Mouse (Mus musculus) CH12.LX (cell line): ENCODE data around the gene Pim2. TPM values are rescaled to one million over a fixed set of nuclear protein-coding genes. Genes with fewer than 3 reads are reported as not detected.

Experiments
- DNase-seq: peaks from one replicate; pipeline ENCODE4 v3.0.0-alpha.2; 2013; ENCODE audit errors: extremely low read depth
- H3K27ac ChIP-seq: 2 replicates; pipeline ENCODE4 v1.5.1; 2012; ENCODE audit warnings: low read depth, mild to moderate bottlenecking, control low read depth, moderate library complexity; ENCODE audit not compliant: insufficient read depth
- H3K27me3 ChIP-seq: replicated peaks from 2 replicates; pipeline ENCODE3; 2012; ENCODE audit warnings: inconsistent platforms
- H3K36me3 ChIP-seq, 2 experiments: replicated peaks in 1 of 2; 2 replicates each; pipeline versions ENCODE3 to v1.6.1; 2012; ENCODE audit warnings: inconsistent platforms in 1 of 2, low read length in 1 of 2, mild to moderate bottlenecking in 1 of 2, mixed read lengths in 1 of 2, moderate library complexity in 1 of 2; ENCODE audit not compliant: control insufficient read depth in 1 of 2, insufficient read depth in 1 of 2
- H3K4me1 ChIP-seq, 2 experiments: 2 replicates each; pipeline ENCODE4 v1.6.1; 2012; ENCODE audit warnings: inconsistent platforms in 1 of 2, moderate library complexity in 1 of 2; ENCODE audit not compliant: insufficient read depth in 2 of 2, control insufficient read depth in 1 of 2
- H3K4me2 ChIP-seq: 2 replicates; pipeline ENCODE4 v1.6.1; 2012; ENCODE audit warnings: low read depth, mild to moderate bottlenecking, control low read depth; ENCODE audit not compliant: poor library complexity, insufficient read depth, severe bottlenecking
- H3K4me3 ChIP-seq, 3 experiments: fragments of 150-350 bp in 1 of 3; sonication (generic) in 1 of 3; replicated peaks in 1 of 3; 2 replicates each; pipeline versions ENCODE3 to v1.5.1; 2011 to 2012; ENCODE audit warnings: low read depth in 2 of 3, low read length in 2 of 3, mild to moderate bottlenecking in 2 of 3, moderate library complexity in 2 of 3, control low read depth in 1 of 3, improper control_type of control experiment in 1 of 3, inconsistent platforms in 1 of 3, mixed read lengths in 1 of 3; ENCODE audit not compliant: poor library complexity in 1 of 3
- H3K79me2 ChIP-seq: replicated peaks from 2 replicates; pipeline ENCODE4 v1.6.1; 2012; ENCODE audit warnings: mild to moderate bottlenecking, moderate library complexity; ENCODE audit not compliant: control insufficient read depth, poor library complexity, insufficient read depth, severe bottlenecking; ENCODE audit errors: extremely low read depth
- H3K9ac ChIP-seq: 2 replicates; pipeline ENCODE4 v1.6.1; 2012; ENCODE audit warnings: low read depth, mild to moderate bottlenecking, control low read depth, moderate library complexity; ENCODE audit not compliant: insufficient read depth
- H3K9me3 ChIP-seq: replicated peaks from 2 replicates; pipeline ENCODE3; 2012; ENCODE audit warnings: low read length, inconsistent platforms, mixed read lengths
- BHLHE40 ChIP-seq: IDR thresholded peaks from 2 replicates; pipeline ENCODE4 v1.6.1; 2011; ENCODE audit warnings: mild to moderate bottlenecking, low read depth, low read length, improper control_type of control experiment
- CHD1 ChIP-seq: IDR thresholded peaks from 2 replicates; pipeline ENCODE4 v1.6.1; 2012; ENCODE audit warnings: low read depth, low read length, improper control_type of control experiment, inconsistent platforms
- CHD2 ChIP-seq: IDR thresholded peaks from 2 replicates; pipeline ENCODE4 v1.6.1; 2011; ENCODE audit warnings: low read length, improper control_type of control experiment
- CTCF ChIP-seq, 2 experiments: IDR thresholded peaks in 1 of 2; conservative IDR thresholded peaks in 1 of 2; 2 replicates each; pipeline ENCODE4 v1.5.1; 2011 to 2012; ENCODE audit warnings: low read depth in 2 of 2, low read length in 2 of 2, improper control_type of control experiment in 1 of 2, inconsistent platforms in 1 of 2, mild to moderate bottlenecking in 1 of 2, moderate library complexity in 1 of 2
- E2F4 ChIP-seq: IDR thresholded peaks from 2 replicates; pipeline ENCODE4 v1.6.1; 2011; ENCODE audit warnings: low read depth, low read length, improper control_type of control experiment; ENCODE audit not compliant: insufficient replicate concordance
- ELF1 ChIP-seq: IDR thresholded peaks from 2 replicates; pipeline ENCODE4 v1.6.1; 2014; ENCODE audit warnings: low read depth, mild to moderate bottlenecking, inconsistent platforms, low read length, improper control_type of control experiment
- EP300 ChIP-seq: IDR thresholded peaks from 2 replicates; pipeline ENCODE4 v1.6.1; 2011; ENCODE audit warnings: low read length, improper control_type of control experiment
- ETS1 ChIP-seq: conservative IDR thresholded peaks from 2 replicates; pipeline ENCODE4 v1.6.1; 2012; ENCODE audit warnings: low read depth, mild to moderate bottlenecking, inconsistent platforms, low read length, improper control_type of control experiment, moderate library complexity
- GABPA ChIP-seq: IDR thresholded peaks from 2 replicates; pipeline ENCODE4 v1.6.1; 2012; ENCODE audit warnings: low read depth, low read length, improper control_type of control experiment, inconsistent platforms; ENCODE audit not compliant: insufficient replicate concordance
- HCFC1 ChIP-seq: IDR thresholded peaks from 2 replicates; pipeline ENCODE4 v1.6.1; 2012; ENCODE audit warnings: low read depth, mild to moderate bottlenecking, inconsistent platforms, low read length, improper control_type of control experiment
- IRF4 ChIP-seq: IDR thresholded peaks from 2 replicates; pipeline ENCODE4 v1.6.1; 2014; ENCODE audit warnings: low read depth, mild to moderate bottlenecking, inconsistent platforms, low read length, improper control_type of control experiment
- JUN ChIP-seq: IDR thresholded peaks from 2 replicates; pipeline ENCODE4 v1.6.1; 2011; ENCODE audit warnings: low read depth, mild to moderate bottlenecking, low read length, improper control_type of control experiment, moderate library complexity; ENCODE audit not compliant: insufficient read depth
- JUND ChIP-seq: conservative IDR thresholded peaks from 2 replicates; pipeline ENCODE4 v1.6.1; 2011; ENCODE audit warnings: low read depth, low read length, improper control_type of control experiment
- KAT2A ChIP-seq: IDR thresholded peaks from 2 replicates; pipeline ENCODE4 v1.6.1; 2012; ENCODE audit warnings: low read length, improper control_type of control experiment, inconsistent platforms; ENCODE audit not compliant: insufficient replicate concordance
- MAFK ChIP-seq: IDR thresholded peaks from 2 replicates; pipeline ENCODE4 v1.6.1; 2011; ENCODE audit warnings: low read length, improper control_type of control experiment; ENCODE audit not compliant: insufficient replicate concordance
- MAX ChIP-seq: IDR thresholded peaks from 2 replicates; pipeline ENCODE4 v1.6.1; 2011; ENCODE audit warnings: low read length, improper control_type of control experiment
- MAZ ChIP-seq: IDR thresholded peaks from 2 replicates; pipeline ENCODE4 v1.6.1; 2012; ENCODE audit warnings: low read depth, mild to moderate bottlenecking, inconsistent platforms, low read length, improper control_type of control experiment, moderate library complexity
- MEF2A ChIP-seq: IDR thresholded peaks from 2 replicates; pipeline ENCODE4 v1.6.1; 2014; ENCODE audit warnings: low read depth, mild to moderate bottlenecking, inconsistent platforms, low read length, improper control_type of control experiment, borderline replicate concordance
- MXI1 ChIP-seq: IDR thresholded peaks from 2 replicates; pipeline ENCODE4 v1.6.1; 2011; ENCODE audit warnings: mild to moderate bottlenecking, low read depth, low read length, improper control_type of control experiment
- MYC ChIP-seq: IDR thresholded peaks from 2 replicates; pipeline ENCODE4 v1.6.1; 2011; ENCODE audit warnings: low read depth, mild to moderate bottlenecking, improper control_type of control experiment, low read length
- NELFE ChIP-seq: IDR thresholded peaks from 2 replicates; pipeline ENCODE4 v1.6.1; 2011; ENCODE audit warnings: low read depth, low read length, improper control_type of control experiment
- NRF1 ChIP-seq: IDR thresholded peaks from 2 replicates; pipeline ENCODE4 v1.6.1; 2014; ENCODE audit warnings: low read depth, mild to moderate bottlenecking, inconsistent platforms, low read length, improper control_type of control experiment, moderate library complexity
- PAX5 ChIP-seq: IDR thresholded peaks from 2 replicates; pipeline ENCODE4 v1.6.1; 2012; ENCODE audit warnings: low read length, inconsistent platforms, mixed read lengths
- POLR2A ChIP-seq: IDR thresholded peaks from 2 replicates; pipeline ENCODE4 v1.6.1; 2011; ENCODE audit warnings: low read depth, mild to moderate bottlenecking, improper control_type of control experiment, low read length
- POLR2AphosphoS2 ChIP-seq: IDR thresholded peaks from 2 replicates; pipeline ENCODE4 v1.6.1; 2011; ENCODE audit warnings: low read depth, low read length, improper control_type of control experiment
- RAD21 ChIP-seq: IDR thresholded peaks from 2 replicates; pipeline ENCODE4 v1.6.1; 2011; ENCODE audit warnings: low read depth, mild to moderate bottlenecking, low read length, improper control_type of control experiment, moderate library complexity
- RCOR1 ChIP-seq: conservative IDR thresholded peaks from 2 replicates; pipeline ENCODE4 v1.6.1; 2012; ENCODE audit warnings: low read depth, mild to moderate bottlenecking, inconsistent platforms, low read length, improper control_type of control experiment
- SIN3A ChIP-seq: IDR thresholded peaks from 2 replicates; pipeline ENCODE4 v1.6.1; 2012; ENCODE audit warnings: low read length, improper control_type of control experiment, inconsistent platforms
- SMC3 ChIP-seq: IDR thresholded peaks from 2 replicates; pipeline ENCODE4 v1.6.1; 2011; ENCODE audit warnings: low read depth, low read length, improper control_type of control experiment
- TBP ChIP-seq: conservative IDR thresholded peaks from 2 replicates; pipeline ENCODE4 v1.6.1; 2011; ENCODE audit warnings: low read depth, low read length, improper control_type of control experiment
- TCF12 ChIP-seq: IDR thresholded peaks from 2 replicates; pipeline ENCODE4 v1.6.1; 2014; ENCODE audit warnings: low read depth, mild to moderate bottlenecking, inconsistent platforms, low read length, improper control_type of control experiment
- UBTF ChIP-seq: IDR thresholded peaks from 2 replicates; pipeline ENCODE4 v1.6.1; 2012; ENCODE audit warnings: low read depth, mild to moderate bottlenecking, inconsistent platforms, low read length, improper control_type of control experiment, moderate library complexity
- USF1 ChIP-seq: IDR thresholded peaks from 2 replicates; pipeline ENCODE4 v1.6.1; 2014; ENCODE audit warnings: low read depth, mild to moderate bottlenecking, inconsistent platforms, low read length, improper control_type of control experiment
- USF2 ChIP-seq: conservative IDR thresholded peaks from 2 replicates; pipeline ENCODE4 v1.6.1; 2011; ENCODE audit warnings: low read depth, low read length, improper control_type of control experiment
- ZC3H11A ChIP-seq: IDR thresholded peaks from 2 replicates; pipeline ENCODE4 v1.6.1; 2012; ENCODE audit warnings: low read depth, mild to moderate bottlenecking, inconsistent platforms, low read length, improper control_type of control experiment
- ZKSCAN1 ChIP-seq: IDR thresholded peaks from 2 replicates; pipeline ENCODE4 v1.6.1; 2012; ENCODE audit warnings: low read depth, inconsistent platforms, low read length, improper control_type of control experiment, borderline replicate concordance
- ZMIZ1 ChIP-seq: IDR thresholded peaks from 2 replicates; pipeline ENCODE4 v1.6.1; 2012; ENCODE audit warnings: low read depth, mild to moderate bottlenecking, inconsistent platforms, low read length, improper control_type of control experiment
- ZNF384 ChIP-seq: IDR thresholded peaks from 2 replicates; pipeline ENCODE4 v1.6.1; 2012; ENCODE audit warnings: low read depth, low read length, improper control_type of control experiment, inconsistent platforms
- dilution Hi-C: fragments of 300-500 bp; cut with MboI; formaldehyde crosslinking; loops from 2 replicates; pipeline ENCODE4 v1.14.3; 2020; ENCODE audit warnings: low sequenced_read_pairs; ENCODE audit not compliant: extremely low pct_unique_long_range_greater_than_20kb, extremely low pct_ligation_motif_present
- in situ Hi-C: fragments of 300-500 bp; cut with MboI; formaldehyde crosslinking; loops from 3 replicates; pipeline ENCODE4 v1.14.3; 2019; ENCODE audit warnings: low sequenced_read_pairs, low pct_ligation_motif_present, low pct_unique_long_range_greater_than_20kb, mixed read lengths
- polyA plus RNA-seq: library from polyadenylated mRNA; unstranded; fragments of >175 nt; gene quantifications from 2 replicates; pipeline ENCODE4 v1.2.1, GENCODE M21; 2012; ENCODE audit warnings: low read depth; ENCODE audit not compliant: insufficient read length
- total RNA-seq, 2 experiments: library from RNA; depleted of rRNA; stranded (reverse); fragments of 300-350 nt in 1 of 2; fragments of >200 nt in 1 of 2; gene quantifications; 2 replicates each; pipeline ENCODE4 v1.2.3; 2012 to 2014

Pim2 gene
- total and polyA plus RNA-seq, 3 experiments: 119 to 177 (median 171) TPM

DNA sequence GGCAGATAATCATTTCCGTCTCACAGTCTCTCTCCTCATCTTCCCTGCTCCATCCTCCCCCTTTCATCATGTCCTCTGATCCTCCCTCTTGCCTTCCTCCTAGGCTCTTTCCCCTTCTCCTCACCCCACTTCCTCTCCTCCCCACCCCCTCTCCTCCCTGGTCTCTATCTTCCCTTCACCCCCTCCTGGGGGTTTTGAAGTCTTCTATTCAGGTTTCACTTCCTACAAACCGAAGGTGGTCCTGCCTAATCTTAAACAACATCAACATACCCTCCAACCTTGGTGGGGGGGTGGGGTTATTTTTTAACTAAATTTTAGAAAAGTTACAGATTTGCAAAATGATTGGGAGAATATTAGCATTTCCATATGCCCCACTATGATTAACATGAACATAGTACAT lies 9.6 kb upstream of the Pim2 start:
- TF ChIP-seq MAX (no peak), SMC3 (no peak), POLR2A (no peak), MYC (no peak), BHLHE40 (peak; percentile 26; the same call in 1 of the 2 replicates), USF1 (no peak), ZMIZ1 (no peak), NELFE (no peak), EP300 (peak; percentile 41; the same call in 1 of the 2 replicates), NRF1 (no peak), JUN (no peak), MEF2A (0 out of 2 replicates have a peak, but pooled peaks have one; percentile 18), PAX5 (no peak), TCF12 (peak; percentile 39; the same call in 1 of the 2 replicates), ZKSCAN1 (no peak), MXI1 (no peak), MAFK (no peak), ZNF384 (no peak), ETS1 (peak; percentile 42; the same call in 1 of the 2 replicates), HCFC1 (no peak), GABPA (no peak), RCOR1 (peak; percentile 64; the same call in 1 of the 2 replicates), KAT2A (no peak), TBP (no peak), ZC3H11A (no peak), SIN3A (0 out of 2 replicates have a peak, but pooled peaks have one; percentile 17), E2F4 (no peak), USF2 (no peak), CHD1 (no peak; the same call in 1 of the 2 replicates), CTCF (conservative IDR thresholded peaks at IDR 0.05 in 1 of 2, IDR thresholded peaks at IDR 0.05 in 1 of 2; ENCODE audit: low read depth in 2 of 2, low read length in 2 of 2) (no peak), MAZ (0 out of 2 replicates have a peak, but pooled peaks have one; percentile 65), JUND (no peak), RAD21 (no peak), IRF4 (peak; percentile 87), UBTF (no peak), CHD2 (peak; percentile 83), POLR2AphosphoS2 (no peak), ELF1 (no peak)
- TF ChIP-seq, all 38 proteins: peak for 10
- in situ Hi-C loops (no loop called here), dilution Hi-C loops (no loop called here)
- Histone ChIP-seq H3K79me2 (peaks cover 17% of the 10 kb centered on the region), H3K9me3 (no peaks in the 10 kb centered on the region), H3K36me3 (peaks cover 27 to 34% of the 10 kb centered on the region in 2 experiments), H3K27me3 (no peaks in the 10 kb centered on the region), H3K4me2 (peak overlapping the region; percentile 78; the same call in 1 of the 2 replicates), H3K9ac (peak overlapping the region; percentile 60; the same call in 1 of the 2 replicates), H3K4me3 (peak overlapping the region in 2 of 3 experiments; percentile 35 to 43), H3K4me1 (peaks cover 6 to 48% of the 10 kb centered on the region in 2 experiments; a peak in 3 of 4 replicates), H3K27ac (peak overlapping the region; percentile 98)
- no peak for DNase-seq
